Mouse (Mus musculus) kidney, adult 18-20 months (tissue): Measurements from ENCODE around the gene Hpcal1.
"Not testable (repeated sequence)": the region's sequence is repeated elsewhere in the genome, so short reads cannot be mapped to it uniquely, and the experiment has no call there.

ENCODE experiments used
- DNase-seq: peaks from one replicate; pipeline ENCODE4 v3.0.0; 2021

Hpcal1 gene

GRCm38 (mm10) chr12:17795660-17796278, 105.1 kb downstream of the Hpcal1 start:
- DNase-seq = peak; percentile 84

- not testable (repeated sequence) for DNase-seq
Measured at GRCm38 (mm10) chr12:17798261-17798660, 107.6 kb downstream of the Hpcal1 start.

- DNase-seq = peak; percentile 68
Measured at GRCm38 (mm10) chr12:17808542-17808941, 117.9 kb downstream of the Hpcal1 start.

GRCm38 (mm10) chr12:17835279-17835678, 144.6 kb downstream of the Hpcal1 start:
- DNase-seq = not testable (repeated sequence)
